Mouse (Mus musculus) megakaryocyte progenitor cell, adult 5-6 weeks (primary cell): ENCODE measurements around the gene Olfr450. TPM values are rescaled to one million over a fixed set of nuclear protein-coding genes. Genes with fewer than 3 reads are reported as not detected.

Source experiments
- ATAC-seq: replicated peaks from 2 replicates; pipeline ENCODE4 v1.8.0; 2016; ENCODE audit warnings: mild to moderate bottlenecking, moderate TSS enrichment, inconsistent platforms; ENCODE audit not compliant: poor library complexity
- total RNA-seq, 2 experiments: library from RNA; stranded (forward) in 1 of 2; stranded (reverse) in 1 of 2; fragments of 157-497, 149-512 nt in 1 of 2; fragments of 200-1000 nt in 1 of 2; gene quantifications; 2 replicates each; pipeline versions ENCODE4 v1.2.3 to v1.2.4; 2015 to 2017

Gene Olfr450
- total RNA-seq (2015), result not detected in 2 replicates
- total RNA-seq (2017), result not detected in 2 replicates

- ATAC-seq, result no peak
Measured at GRCm38 (mm10) chr6:42811639-42812038, at the start of gene Olfr450. TSS of gene Olfr450 (plus strand) at chr6:42811939.

DNA sequence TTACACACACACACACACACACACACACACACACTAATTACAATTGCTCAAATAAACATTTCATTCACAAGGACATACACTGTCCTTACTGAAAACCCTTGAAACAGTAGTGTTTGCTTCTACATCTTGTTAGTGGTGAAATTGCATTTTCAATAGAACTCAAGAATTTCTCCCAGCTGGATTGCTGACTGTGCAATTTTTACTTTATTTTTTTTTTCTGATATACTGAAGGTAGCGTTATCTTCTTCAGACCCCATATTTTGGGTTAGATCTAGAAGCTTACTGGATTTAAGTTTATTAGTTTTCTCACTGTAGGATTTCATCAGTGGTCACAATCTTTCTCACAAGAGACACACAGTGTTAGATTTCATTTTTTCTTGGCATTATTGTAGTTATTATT is 34.7 kb upstream of the Olfr450 start:
- ATAC-seq, result no peak

GRCm38 (mm10) chr6:42784793-42785192 is 26.9 kb upstream of the Olfr450 start, which contains the start of gene Olfr452:
TSS of gene Olfr452 (plus strand) at chr6:42785093.
- ATAC-seq, result no peak

GRCm38 (mm10) chr6:42790247-42790948 is 21.3 kb upstream of the Olfr450 start:
- peak; percentile 37; the same call in 1 of the 2 replicates for ATAC-seq

DNA sequence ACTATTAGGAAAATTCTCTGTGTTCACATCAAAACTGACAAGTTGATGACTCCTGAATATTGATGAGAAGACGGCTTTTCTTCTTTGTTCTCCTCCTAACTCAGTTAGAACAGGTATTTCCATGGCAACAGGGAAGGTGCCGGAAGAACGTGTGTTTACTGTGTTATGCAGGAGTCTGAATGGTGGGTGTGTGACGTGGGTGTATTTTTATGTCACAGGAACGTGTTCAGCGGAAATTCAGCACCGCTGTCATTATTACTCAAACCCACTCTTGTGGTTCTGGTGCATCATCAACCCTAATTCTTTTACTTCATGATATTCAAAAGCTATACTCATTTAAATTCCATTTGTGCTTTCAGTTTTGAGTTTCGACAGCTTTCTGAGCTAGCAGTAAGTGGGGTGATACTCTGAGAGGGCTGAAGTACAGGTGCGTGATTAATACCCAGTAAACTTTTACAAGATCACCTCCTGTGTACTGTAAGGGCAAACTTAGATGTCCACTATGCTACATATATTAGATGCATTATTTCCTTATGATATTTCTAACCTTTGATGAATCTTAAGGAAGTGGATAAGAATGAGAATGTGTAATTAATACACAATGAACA is 20.7 kb upstream of the Olfr450 start:
- no peak for ATAC-seq

- no peak for ATAC-seq
Measured at GRCm38 (mm10) chr6:42794982-42795381, 16.8 kb upstream of the Olfr450 start.

DNA sequence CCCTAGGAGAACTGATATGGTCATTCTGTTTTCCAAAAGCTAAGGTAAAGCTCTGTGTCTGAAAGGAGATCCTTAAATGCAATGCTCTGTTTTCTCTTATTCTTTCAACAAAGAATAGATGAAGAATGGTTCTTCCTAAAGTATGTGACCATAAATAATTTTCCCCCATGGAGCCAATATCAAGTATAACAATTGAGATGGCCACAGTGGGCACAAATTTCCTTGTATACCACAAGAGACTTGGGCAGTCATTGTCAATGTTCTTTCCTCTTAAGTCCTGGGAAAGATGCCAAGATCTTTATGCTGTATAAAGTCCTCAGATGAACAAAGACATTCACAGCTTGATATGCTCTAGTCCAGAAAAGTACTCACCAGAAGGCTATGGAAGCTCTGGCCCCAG is 22.3 kb downstream of the Olfr450 start, which contains the start of gene Olfr449:
Gene Olfr449 (plus strand): TSS at position 301 of the 400 bp plus-strand sequence.
- ATAC-seq, result no peak

GRCm38 (mm10) chr6:42860222-42860819 is 48.6 kb downstream of the Olfr450 start:
- peak; percentile 77 for ATAC-seq

Other genes starting within 250 kb of the Olfr450 start
- gene Tcaf3, start 214.2 kb upstream of the Olfr450 start, total RNA-seq (2015), result not detected in 2 replicates
- not detected in 2 replicates for gene Tcaf3, start 214.2 kb upstream of the Olfr450 start, total RNA-seq (2017)
- 0.15 TPM in 1 of 2 replicates, not detected in the other for gene Tcaf2, start 166.7 kb upstream of the Olfr450 start, total RNA-seq (2015)
- 0.08 TPM in 1 of 2 replicates, not detected in the other for gene Tcaf2, start 166.7 kb upstream of the Olfr450 start, total RNA-seq (2017)
- gene Tcaf1, start 101.9 kb upstream of the Olfr450 start, total RNA-seq (2015), result 0.05 and 0.37 TPM in 2 replicates
- gene Tcaf1, start 101.9 kb upstream of the Olfr450 start, total RNA-seq (2017), result 0.27 and 1.4 TPM in 2 replicates
- gene Olfr453, start 72.6 kb upstream of the Olfr450 start, total RNA-seq (2015), result not detected in 2 replicates
- not detected in 2 replicates for gene Olfr453, start 72.6 kb upstream of the Olfr450 start, total RNA-seq (2017)
- gene Olfr38, start 55.5 kb upstream of the Olfr450 start, total RNA-seq (2015), result not detected in 2 replicates
- gene Olfr38, start 55.5 kb upstream of the Olfr450 start, total RNA-seq (2017), result not detected in 2 replicates
- gene Olfr452, start 26.8 kb upstream of the Olfr450 start, total RNA-seq (2015), result not detected in 2 replicates
- gene Olfr452, start 26.8 kb upstream of the Olfr450 start, total RNA-seq (2017), result not detected in 2 replicates
- gene Olfr449, start 22.4 kb downstream of the Olfr450 start, total RNA-seq (2015), result not detected in 2 replicates
- gene Olfr449, start 22.4 kb downstream of the Olfr450 start, total RNA-seq (2017), result not detected in 2 replicates
- gene Olfr448, start 78.5 kb downstream of the Olfr450 start, total RNA-seq (2015), result not detected in 2 replicates
- gene Olfr448, start 78.5 kb downstream of the Olfr450 start, total RNA-seq (2017), result not detected in 2 replicates
- not detected in 2 replicates for gene Olfr447, start 96.9 kb downstream of the Olfr450 start, total RNA-seq (2015)
- gene Olfr447, start 96.9 kb downstream of the Olfr450 start, total RNA-seq (2017), result not detected in 2 replicates
- not detected in 2 replicates for gene Olfr446, start 109.4 kb downstream of the Olfr450 start, total RNA-seq (2015)
- not detected in 2 replicates for gene Olfr446, start 109.4 kb downstream of the Olfr450 start, total RNA-seq (2017)
- gene Olfr444, start 137.1 kb downstream of the Olfr450 start, total RNA-seq (2015), result not detected in 2 replicates
- gene Olfr444, start 137.1 kb downstream of the Olfr450 start, total RNA-seq (2017), result not detected in 2 replicates